Mouse (Mus musculus) intestine, embryonic 14.5 days (tissue): ENCODE data around the gene Slc1a2. TPM values are rescaled to one million over a fixed set of nuclear protein-coding genes. Genes with fewer than 3 reads are reported as not detected.

Source experiments
- ATAC-seq: fragments of 200-750 bp; cut with Nextera tagmentation; replicated peaks from 2 replicates; pipeline ENCODE4 v1.8.0; 2017; ENCODE audit warnings: low read depth, moderate number of reproducible peaks, moderate TSS enrichment, moderate library complexity; ENCODE audit not compliant: low FRiP score, low TSS enrichment
- DNase-seq: peaks from one replicate; pipeline ENCODE4 v3.0.0-alpha.2; 2018; ENCODE audit warnings: low spot score
- H3K27ac ChIP-seq: fragments of 300-500 bp; sonication (generic); 2 replicates; pipeline ENCODE4 v1.5.1; 2014; ENCODE audit warnings: low read depth, mild to moderate bottlenecking, control low read depth
- H3K27me3 ChIP-seq: fragments of 300-500 bp; sonication (generic); replicated peaks from 2 replicates; pipeline ENCODE4 v1.6.1; 2014; ENCODE audit warnings: low read length, control low read depth; ENCODE audit not compliant: control insufficient read depth, insufficient read depth
- H3K36me3 ChIP-seq: fragments of 300-500 bp; sonication (generic); 2 replicates; pipeline ENCODE4 v1.6.1; 2014; ENCODE audit warnings: low read length, control low read depth; ENCODE audit not compliant: control insufficient read depth, insufficient read depth
- H3K4me1 ChIP-seq: fragments of 300-500 bp; sonication (generic); replicated peaks from 2 replicates; pipeline ENCODE4 v1.6.1; 2014; ENCODE audit warnings: low read length, control low read depth, mixed read lengths; ENCODE audit not compliant: control insufficient read depth, insufficient read depth
- H3K4me2 ChIP-seq: fragments of 300-500 bp; sonication (generic); 2 replicates; pipeline ENCODE4 v1.6.1; 2014; ENCODE audit warnings: low read length
- H3K4me3 ChIP-seq: fragments of 300-500 bp; sonication (generic); 2 replicates; pipeline ENCODE4 v1.5.1; 2014; ENCODE audit warnings: low read depth, low read length, control low read depth, mixed read lengths
- H3K9ac ChIP-seq: fragments of 300-500 bp; sonication (generic); 2 replicates; pipeline ENCODE4 v1.6.1; 2014; ENCODE audit warnings: mild to moderate bottlenecking, low read length
- H3K9me3 ChIP-seq: fragments of 300-500 bp; sonication (generic); 2 replicates; pipeline ENCODE4 v1.6.1; 2016; ENCODE audit warnings: low read length, control low read depth; ENCODE audit not compliant: control insufficient read depth
- WGBS: fragments of 180-500 bp; shearing (Covaris S2); extraction: QIAGEN DNeasy Blood & Tissue Kit; methylation state at CpG from one replicate; pipeline ENCODE4 v1.1.7; 2014; 5-methylcytosine and 5-hydroxymethylcytosine counted together
- polyA plus RNA-seq: library from polyadenylated mRNA; unstranded; fragments of >200 nt; fragmentation: Nextera tagmentation; extraction: Ambion mirVana; gene quantifications from 2 replicates; pipeline ENCODE4 v1.2.1, GENCODE M21; 2014

Gene Slc1a2
- polyA plus RNA-seq, 1 experiment from 2014 or later, result 0.78 TPM

GRCm38 (mm10) chr2:102812756-102813155, 154.3 kb downstream of the Slc1a2 start:
- DNase-seq, result no peak
- no peak overlapping the region for H3K27ac ChIP-seq
- H3K36me3 ChIP-seq, result no peaks in the 10 kb centered on the region
- no peak overlapping the region for H3K4me3 ChIP-seq
- ATAC-seq, result no peak
- no peaks in the 10 kb centered on the region for H3K9me3 ChIP-seq
- H3K4me1 ChIP-seq, result peaks cover 19% of the 10 kb centered on the region
- H3K9ac ChIP-seq, result no peak overlapping the region
- no peaks in the 10 kb centered on the region for H3K27me3 ChIP-seq
- WGBS, result 70% methylated on average over 4 of the region's 4 CpGs
- no peak overlapping the region for H3K4me2 ChIP-seq

- DNase-seq (no peak), ATAC-seq (peak; percentile 92)
- Histone ChIP-seq H3K27me3 (no peaks in the 10 kb centered on the region), H3K4me3 (no peak overlapping the region), H3K36me3 (no peaks in the 10 kb centered on the region), H3K4me1 (peaks cover 19% of the 10 kb centered on the region), H3K9ac (no peak overlapping the region), H3K27ac (peak overlapping the region; percentile 77), H3K9me3 (no peaks in the 10 kb centered on the region), H3K4me2 (no peak overlapping the region)
- 21% methylated on average over 6 of the region's 6 CpGs for WGBS
Observed at GRCm38 (mm10) chr2:102815289-102815809, 156.9 kb downstream of the Slc1a2 start.

- H3K4me1 ChIP-seq, result peaks cover 12% of the 10 kb centered on the region
- H3K9me3 ChIP-seq, result no peaks in the 10 kb centered on the region
- no peak overlapping the region for H3K9ac ChIP-seq
- H3K27me3 ChIP-seq, result no peaks in the 10 kb centered on the region
- 68% methylated on average over 5 of the region's 5 CpGs for WGBS
- H3K36me3 ChIP-seq, result no peaks in the 10 kb centered on the region
- no peak for DNase-seq
- no peak for ATAC-seq
- no peak overlapping the region for H3K27ac ChIP-seq
- no peak overlapping the region for H3K4me3 ChIP-seq
- no peak overlapping the region for H3K4me2 ChIP-seq
Observed at GRCm38 (mm10) chr2:102820225-102820711, 161.8 kb downstream of the Slc1a2 start.

- DNase-seq, result no peak
- Histone ChIP-seq H3K4me3 (no peak overlapping the region), H3K4me1 (peaks cover 6% of the 10 kb centered on the region; the same call in 1 of the 2 replicates), H3K36me3 (no peaks in the 10 kb centered on the region), H3K27me3 (no peaks in the 10 kb centered on the region), H3K4me2 (no peak overlapping the region), H3K9me3 (no peaks in the 10 kb centered on the region), H3K27ac (no peak overlapping the region), H3K9ac (no peak overlapping the region)
- 75% methylated on average over 8 of the region's 8 CpGs for WGBS
- no peak for ATAC-seq
Observed at GRCm38 (mm10) chr2:102820790-102821189, 162.3 kb downstream of the Slc1a2 start.

GRCm38 (mm10) chr2:102822036-102822435, 163.6 kb downstream of the Slc1a2 start:
- Histone ChIP-seq H3K36me3 (no peaks in the 10 kb centered on the region), H3K9me3 (no peaks in the 10 kb centered on the region), H3K27ac (no peak overlapping the region), H3K9ac (no peak overlapping the region), H3K4me2 (no peak overlapping the region), H3K4me1 (no peaks in the 10 kb centered on the region), H3K4me3 (no peak overlapping the region), H3K27me3 (no peaks in the 10 kb centered on the region)
- 96% methylated on average over 6 of the region's 6 CpGs for WGBS
- DNase-seq (no peak), ATAC-seq (no peak)

GRCm38 (mm10) chr2:102825961-102826633, 167.6 kb downstream of the Slc1a2 start:
- Histone ChIP-seq H3K36me3 (no peaks in the 10 kb centered on the region), H3K27ac (no peak overlapping the region), H3K4me2 (no peak overlapping the region), H3K27me3 (no peaks in the 10 kb centered on the region), H3K9me3 (no peaks in the 10 kb centered on the region), H3K4me3 (no peak overlapping the region), H3K9ac (no peak overlapping the region), H3K4me1 (no peaks in the 10 kb centered on the region)
- ATAC-seq (0 out of 2 replicates have a peak, but pooled peaks have one; percentile 59), DNase-seq (no peak)
- WGBS, result 91% methylated on average over 9 of the region's 9 CpGs

- Histone ChIP-seq H3K9ac (no peak overlapping the region), H3K4me3 (no peak overlapping the region), H3K4me2 (no peak overlapping the region), H3K27ac (no peak overlapping the region), H3K36me3 (no peaks in the 10 kb centered on the region), H3K9me3 (no peaks in the 10 kb centered on the region), H3K27me3 (no peaks in the 10 kb centered on the region), H3K4me1 (no peaks in the 10 kb centered on the region)
- DNase-seq (no peak), ATAC-seq (peak; percentile 69)
- 63% methylated on average over 1 of the region's 1 CpGs for WGBS
Observed at GRCm38 (mm10) chr2:102827841-102828240, 169.4 kb downstream of the Slc1a2 start.

- H3K27ac ChIP-seq, result no peak overlapping the region
- no peaks in the 10 kb centered on the region for H3K9me3 ChIP-seq
- ATAC-seq (no peak), DNase-seq (no peak)
- no peak overlapping the region for H3K9ac ChIP-seq
- no peaks in the 10 kb centered on the region for H3K36me3 ChIP-seq
- no peaks in the 10 kb centered on the region for H3K4me1 ChIP-seq
- 56% methylated on average over 7 of the region's 7 CpGs for WGBS
- H3K4me3 ChIP-seq, result no peak overlapping the region
- H3K27me3 ChIP-seq, result no peaks in the 10 kb centered on the region
- no peak overlapping the region for H3K4me2 ChIP-seq
Observed at GRCm38 (mm10) chr2:102828381-102828780, 169.9 kb downstream of the Slc1a2 start.

- WGBS, result 87% methylated on average over 3 of the region's 3 CpGs
- Histone ChIP-seq H3K4me2 (no peak overlapping the region), H3K4me1 (no peaks in the 10 kb centered on the region), H3K27ac (no peak overlapping the region), H3K9me3 (no peaks in the 10 kb centered on the region), H3K9ac (no peak overlapping the region), H3K27me3 (no peaks in the 10 kb centered on the region), H3K36me3 (no peaks in the 10 kb centered on the region), H3K4me3 (no peak overlapping the region)
- DNase-seq (no peak), ATAC-seq (peak; percentile 90)
Observed at GRCm38 (mm10) chr2:102829201-102829600, 170.7 kb downstream of the Slc1a2 start.
